Mouse (Mus musculus) c-Kit-positive CD71-positive TER-119-positive erythroid progenitor cells, embryonic 14.5 days (primary cell): ENCODE results near the gene Olfr1423.
A peak's percentile ranks its signal among the peaks of the same experiment; 100 is the strongest.
"Not testable (repeated sequence)": the region's sequence is repeated elsewhere in the genome, so short reads cannot be mapped to it uniquely, and the experiment has no call there.

Source experiments
- DNase-seq: peaks from one replicate; pipeline ENCODE4 v3.0.0-alpha.2; 2013; ENCODE audit warnings: low spot score

The Olfr1423 gene

GRCm38 (mm10) chr19:12041217-12041616, at the start of gene Olfr1423:
Gene Olfr1423, minus strand, starts transcription at chr19:12041317.
- no peak for DNase-seq

GRCm38 (mm10) chr19:12077631-12078030, 36.5 kb upstream of the Olfr1423 start, which contains the start of gene Olfr1425:
Gene Olfr1425, minus strand, starts transcription at chr19:12077731.
- not testable (repeated sequence) for DNase-seq

GRCm38 (mm10) chr19:12069546-12069945, 28.4 kb upstream of the Olfr1423 start:
- DNase-seq: not testable (repeated sequence)

- not testable (repeated sequence) for DNase-seq
Measured at GRCm38 (mm10) chr19:12067806-12068205, 26.7 kb upstream of the Olfr1423 start.

GRCm38 (mm10) chr19:12062582-12062981, 21.5 kb upstream of the Olfr1423 start, which contains the start of gene Olfr1424:
Gene Olfr1424, minus strand, starts transcription at chr19:12062682.
- DNase-seq: not testable (repeated sequence)

- DNase-seq: no peak
Measured at GRCm38 (mm10) chr19:12043163-12043562, 2.0 kb upstream of the Olfr1423 start.

GRCm38 (mm10) chr19:12037727-12038126, 3.4 kb downstream of the Olfr1423 start:
- no peak for DNase-seq

- no peak for DNase-seq
Measured at GRCm38 (mm10) chr19:12026606-12027005, 14.5 kb downstream of the Olfr1423 start.

GRCm38 (mm10) chr19:12025333-12025732, 15.8 kb downstream of the Olfr1423 start:
- no peak for DNase-seq

- no peak for DNase-seq
Measured at GRCm38 (mm10) chr19:12024149-12024548, 17.0 kb downstream of the Olfr1423 start.

GRCm38 (mm10) chr19:12016192-12016591, 24.9 kb downstream of the Olfr1423 start:
- DNase-seq: no peak

GRCm38 (mm10) chr19:12015708-12016107, 25.4 kb downstream of the Olfr1423 start:
- DNase-seq: peak; percentile 23

GRCm38 (mm10) chr19:12013228-12013627, 27.9 kb downstream of the Olfr1423 start:
- peak; percentile 20 for DNase-seq

GRCm38 (mm10) chr19:12012615-12013014, 28.5 kb downstream of the Olfr1423 start:
- DNase-seq: no peak

- DNase-seq: peak; percentile 94
Measured at GRCm38 (mm10) chr19:12011560-12012556, 29.3 kb downstream of the Olfr1423 start.

GRCm38 (mm10) chr19:12010916-12011559, 30.1 kb downstream of the Olfr1423 start:
- DNase-seq: peak; percentile 96

- peak; percentile 61 for DNase-seq
Measured at GRCm38 (mm10) chr19:12010281-12010771, 30.8 kb downstream of the Olfr1423 start.

- DNase-seq: peak; percentile 89
Measured at GRCm38 (mm10) chr19:12009501-12010280, 31.4 kb downstream of the Olfr1423 start.

GRCm38 (mm10) chr19:12008410-12009380, 32.4 kb downstream of the Olfr1423 start:
- peak; percentile 65 for DNase-seq
